Mouse (Mus musculus) inflammation-experienced regulatory T-cells, adult 6 months (primary cell): ENCODE results near the gene Usp49. TPM values are rescaled to one million over a fixed set of nuclear protein-coding genes. Genes with fewer than 3 reads are reported as not detected.
A peak's percentile ranks its signal among the peaks of the same experiment; 100 is the strongest.
"Not testable (repeated sequence)": the region's sequence is repeated elsewhere in the genome, so short reads cannot be mapped to it uniquely, and the experiment has no call there.

Experiments used
- ATAC-seq: one replicate; pipeline ENCODE4 v1.8.0; 2017
- polyA plus RNA-seq, 3 experiments: library from polyadenylated mRNA; unstranded; fragments of 100-300 nt; shearing (Covaris generic); gene quantifications; one replicate each; pipeline ENCODE4 v1.2.1; 2017

Gene Usp49
- polyA plus RNA-seq: under 1 TPM; 0.58 to 0.97 (median 0.70) TPM

- ATAC-seq: no peak
Measured at GRCm38 (mm10) chr17:47630678-47631065, at the start of gene Usp49. Usp49 (plus strand) TSS chr17:47630690.

- no peak for ATAC-seq
Measured at GRCm38 (mm10) chr17:47580962-47581361, 49.5 kb upstream of the Usp49 start.

- ATAC-seq: no peak
Measured at GRCm38 (mm10) chr17:47588517-47588916, 42.0 kb upstream of the Usp49 start.

- ATAC-seq: no peak
Measured at GRCm38 (mm10) chr17:47591073-47591472, 39.4 kb upstream of the Usp49 start.

GRCm38 (mm10) chr17:47593215-47593853 lies 37.2 kb upstream of the Usp49 start:
- peak; percentile 76 for ATAC-seq

- no peak for ATAC-seq
Measured at GRCm38 (mm10) chr17:47593854-47594182, 36.7 kb upstream of the Usp49 start.

- ATAC-seq: peak; percentile 22
Measured at GRCm38 (mm10) chr17:47594183-47594968, 36.1 kb upstream of the Usp49 start.

GRCm38 (mm10) chr17:47594969-47595247 lies 35.6 kb upstream of the Usp49 start:
- ATAC-seq: no peak

- no peak for ATAC-seq
Measured at GRCm38 (mm10) chr17:47595248-47596161, 35.0 kb upstream of the Usp49 start.

- ATAC-seq: no peak
Measured at GRCm38 (mm10) chr17:47596162-47596838, 34.2 kb upstream of the Usp49 start.

- ATAC-seq: no peak
Measured at GRCm38 (mm10) chr17:47596839-47597164, 33.7 kb upstream of the Usp49 start.

GRCm38 (mm10) chr17:47597261-47597660 lies 33.2 kb upstream of the Usp49 start:
- no peak for ATAC-seq

- peak; percentile 21 for ATAC-seq
Measured at GRCm38 (mm10) chr17:47597838-47598579, 32.5 kb upstream of the Usp49 start.

- not testable (repeated sequence) for ATAC-seq
Measured at GRCm38 (mm10) chr17:47598580-47599304, 31.7 kb upstream of the Usp49 start.

- peak; percentile 36 for ATAC-seq
Measured at GRCm38 (mm10) chr17:47599511-47600297, 30.8 kb upstream of the Usp49 start.

GRCm38 (mm10) chr17:47600601-47601388 lies 29.7 kb upstream of the Usp49 start:
- peak; percentile 76 for ATAC-seq

- ATAC-seq: no peak
Measured at GRCm38 (mm10) chr17:47601389-47601755, 29.1 kb upstream of the Usp49 start.

GRCm38 (mm10) chr17:47602289-47602688 lies 28.2 kb upstream of the Usp49 start:
- ATAC-seq: no peak

- ATAC-seq: no peak
Measured at GRCm38 (mm10) chr17:47606220-47606619, 24.3 kb upstream of the Usp49 start.

- no peak for ATAC-seq
Measured at GRCm38 (mm10) chr17:47609182-47609581, 21.3 kb upstream of the Usp49 start.
